Mouse (Mus musculus): ENCODE measurements at regions not wholly inside any gene's neighbourhood (a gene's known extent, or its start where the extent isn't known, plus 50 kb on each side); places are given as distances from the start of the nearest gene placed in this dataset.

GRCm38 (mm10) chr1:186833896-186834800, 85.0 kb upstream of the Rrp15 start:
- H3K36me3 ChIP-seq (ENCODE audit: control insufficient read depth, insufficient read depth, low read length): no peaks in the 10 kb centered on the region
- WGBS: 1% methylated on average over 43 of the region's 43 CpGs
- no peak overlapping the region for H3K27ac ChIP-seq (replicated peaks in 1 of 2; ENCODE audit: control insufficient read depth in 1 of 2, insufficient read depth in 1 of 2, low read depth in 2 of 2, low read length in 2 of 2)
- H3K4me1 ChIP-seq (ENCODE audit: control insufficient read depth in 2 of 2, insufficient read depth in 2 of 2, low read length in 2 of 2): peaks cover 0 to 9% of the 10 kb centered on the region in 2 experiments; a peak in 2 of 4 replicates
- peak overlapping the region; percentile 36 to 46 for H3K4me3 ChIP-seq (ENCODE audit: control insufficient read depth in 1 of 2, insufficient read depth in 1 of 2, low read depth in 1 of 2, low read length in 2 of 2)
- peak overlapping the region; percentile 65 for H3K9ac ChIP-seq (ENCODE audit: low read length)
- H3K4me2 ChIP-seq (ENCODE audit: low read length): peak overlapping the region; percentile 98
- H3K27me3 ChIP-seq (ENCODE audit: control insufficient read depth, insufficient read depth, low read length): no peaks in the 10 kb centered on the region
- no peaks in the 10 kb centered on the region for H3K9me3 ChIP-seq (ENCODE audit: control insufficient read depth, low read length)
- no peak for ATAC-seq (ENCODE audit: insufficient number of reproducible peaks, insufficient read depth, low FRiP score, low read depth)

GRCm38 (mm10) chr1:186833441-186833895, 84.3 kb upstream of the Rrp15 start:
- 1% methylated on average over 16 of the region's 17 CpGs for WGBS
- Histone ChIP-seq H3K36me3 (ENCODE audit: control insufficient read depth, insufficient read depth, low read length) (no peaks in the 10 kb centered on the region), H3K9me3 (ENCODE audit: control insufficient read depth, low read length) (no peaks in the 10 kb centered on the region), H3K27me3 (ENCODE audit: control insufficient read depth, insufficient read depth, low read length) (no peaks in the 10 kb centered on the region), H3K9ac (ENCODE audit: low read length) (peak overlapping the region; percentile 65), H3K4me2 (ENCODE audit: low read length) (peak overlapping the region; percentile 98), H3K27ac (replicated peaks in 1 of 2; ENCODE audit: control insufficient read depth in 1 of 2, insufficient read depth in 1 of 2, low read depth in 2 of 2, low read length in 2 of 2) (no peak overlapping the region), H3K4me3 (ENCODE audit: control insufficient read depth in 1 of 2, insufficient read depth in 1 of 2, low read depth in 1 of 2, low read length in 2 of 2) (peak overlapping the region; percentile 36 to 46), H3K4me1 (ENCODE audit: control insufficient read depth in 2 of 2, insufficient read depth in 2 of 2, low read length in 2 of 2) (peaks cover 0 to 9% of the 10 kb centered on the region in 2 experiments; a peak in 2 of 4 replicates)
- ATAC-seq (ENCODE audit: insufficient number of reproducible peaks, insufficient read depth, low FRiP score, low read depth): no peak

GRCm38 (mm10) chr1:186827773-186828172, 78.6 kb upstream of the Rrp15 start:
- Histone ChIP-seq H3K27ac (replicated peaks in 1 of 2; ENCODE audit: control insufficient read depth in 1 of 2, insufficient read depth in 1 of 2, low read depth in 2 of 2, low read length in 2 of 2) (no peak overlapping the region), H3K9ac (ENCODE audit: low read length) (no peak overlapping the region), H3K4me3 (ENCODE audit: control insufficient read depth in 1 of 2, insufficient read depth in 1 of 2, low read depth in 1 of 2, low read length in 2 of 2) (no peak overlapping the region), H3K36me3 (ENCODE audit: control insufficient read depth, insufficient read depth, low read length) (no peaks in the 10 kb centered on the region), H3K27me3 (ENCODE audit: control insufficient read depth, insufficient read depth, low read length) (no peaks in the 10 kb centered on the region), H3K4me1 (ENCODE audit: control insufficient read depth in 2 of 2, insufficient read depth in 2 of 2, low read length in 2 of 2) (no peaks in the 10 kb centered on the region; a peak in 1 of 4 replicates), H3K9me3 (ENCODE audit: control insufficient read depth, low read length) (no peaks in the 10 kb centered on the region), H3K4me2 (ENCODE audit: low read length) (no peak overlapping the region)
- 25% methylated on average over 3 of the region's 3 CpGs for WGBS
- ATAC-seq (ENCODE audit: insufficient number of reproducible peaks, insufficient read depth, low FRiP score, low read depth): no peak

GRCm38 (mm10) chr1:186808192-186808960, 59.2 kb upstream of the Rrp15 start:
- Histone ChIP-seq H3K9ac (ENCODE audit: low read length) (no peak overlapping the region), H3K4me2 (ENCODE audit: low read length) (no peak overlapping the region), H3K36me3 (ENCODE audit: control insufficient read depth, insufficient read depth, low read length) (no peaks in the 10 kb centered on the region), H3K4me3 (ENCODE audit: control insufficient read depth in 1 of 2, insufficient read depth in 1 of 2, low read depth in 1 of 2, low read length in 2 of 2) (no peak overlapping the region), H3K4me1 (ENCODE audit: control insufficient read depth in 2 of 2, insufficient read depth in 2 of 2, low read length in 2 of 2) (no peaks in the 10 kb centered on the region), H3K27me3 (ENCODE audit: control insufficient read depth, insufficient read depth, low read length) (no peaks in the 10 kb centered on the region), H3K27ac (replicated peaks in 1 of 2; ENCODE audit: control insufficient read depth in 1 of 2, insufficient read depth in 1 of 2, low read depth in 2 of 2, low read length in 2 of 2) (no peak overlapping the region), H3K9me3 (ENCODE audit: control insufficient read depth, low read length) (no peaks in the 10 kb centered on the region)
- ATAC-seq (ENCODE audit: insufficient number of reproducible peaks, insufficient read depth, low FRiP score, low read depth): no peak
- WGBS: 73% methylated on average over 19 of the region's 19 CpGs

GRCm38 (mm10) chr1:186804451-186804850, 55.3 kb upstream of the Rrp15 start:
- ATAC-seq (ENCODE audit: insufficient number of reproducible peaks, insufficient read depth, low FRiP score, low read depth): no peak
- 88% methylated on average over 5 of the region's 5 CpGs for WGBS
- H3K4me2 ChIP-seq (ENCODE audit: low read length): no peak overlapping the region
- no peaks in the 10 kb centered on the region for H3K27me3 ChIP-seq (ENCODE audit: control insufficient read depth, insufficient read depth, low read length)
- no peak overlapping the region for H3K27ac ChIP-seq (replicated peaks in 1 of 2; ENCODE audit: control insufficient read depth in 1 of 2, insufficient read depth in 1 of 2, low read depth in 2 of 2, low read length in 2 of 2)
- no peak overlapping the region for H3K9ac ChIP-seq (ENCODE audit: low read length)
- H3K9me3 ChIP-seq (ENCODE audit: control insufficient read depth, low read length): no peaks in the 10 kb centered on the region
- no peaks in the 10 kb centered on the region for H3K4me1 ChIP-seq (ENCODE audit: control insufficient read depth in 2 of 2, insufficient read depth in 2 of 2, low read length in 2 of 2)
- H3K4me3 ChIP-seq (ENCODE audit: control insufficient read depth in 1 of 2, insufficient read depth in 1 of 2, low read depth in 1 of 2, low read length in 2 of 2): no peak overlapping the region
- H3K36me3 ChIP-seq (ENCODE audit: control insufficient read depth, insufficient read depth, low read length): no peaks in the 10 kb centered on the region
